Mouse (Mus musculus) spleen, adult 2 months (tissue): ENCODE data around the gene Iqschfp. TPM values are rescaled to one million over a fixed set of nuclear protein-coding genes. Genes with fewer than 3 reads are reported as not detected.
A peak's percentile ranks its signal among the peaks of the same experiment; 100 is the strongest.

Experiments
- DNase-seq, 2 experiments: peaks; one replicate each; pipeline versions ENCODE4 v3.0.0 to v3.0.0-alpha.2; 2012 to 2021; ENCODE audit warnings: low spot score in 2 of 2, low read depth in 1 of 2
- H3K27ac ChIP-seq: fragments of 200-500 bp; 2 replicates; pipeline ENCODE4 v1.5.1; 2012; ENCODE audit warnings: low read length, inconsistent platforms; ENCODE audit not compliant: insufficient read depth
- H3K27me3 ChIP-seq: fragments of 200-500 bp; 2 replicates; pipeline ENCODE4 v1.6.1; 2012; ENCODE audit warnings: mild to moderate bottlenecking, moderate library complexity, low read length, inconsistent platforms; ENCODE audit not compliant: control insufficient read depth, insufficient read depth
- H3K36me3 ChIP-seq: fragments of 200-500 bp; 2 replicates; pipeline ENCODE4 v1.6.1; 2012; ENCODE audit warnings: mild to moderate bottlenecking, low read length, inconsistent platforms; ENCODE audit not compliant: control insufficient read depth, insufficient read depth
- H3K4me1 ChIP-seq: fragments of 200-500 bp; 2 replicates; pipeline ENCODE4 v1.6.1; 2011; ENCODE audit warnings: inconsistent platforms; ENCODE audit not compliant: control insufficient read depth, insufficient read depth, insufficient read length
- H3K4me3 ChIP-seq: fragments of 200-500 bp; 2 replicates; pipeline ENCODE4 v1.5.1; 2011; ENCODE audit warnings: mild to moderate bottlenecking, inconsistent platforms; ENCODE audit not compliant: insufficient read depth, insufficient read length; ENCODE audit errors: extremely low read depth
- CTCF ChIP-seq: fragments of 200-500 bp; IDR thresholded peaks from 2 replicates; pipeline ENCODE4 v1.5.1; 2011; ENCODE audit warnings: mild to moderate bottlenecking, inconsistent platforms; ENCODE audit not compliant: insufficient read depth, insufficient read length, insufficient replicate concordance; ENCODE audit errors: extremely low read depth
- POLR2A ChIP-seq: fragments of 200-500 bp; IDR thresholded peaks from 2 replicates; pipeline ENCODE4 v1.6.1; 2011; ENCODE audit warnings: low read depth, low read length, inconsistent platforms
- WGBS: fragments of 180-500 bp; shearing (Covaris S2); methylation state at CpG from one replicate; pipeline ENCODE4 v1.1.7; 2018; 5-methylcytosine and 5-hydroxymethylcytosine counted together
- polyA plus RNA-seq: library from polyadenylated mRNA; depleted of rRNA; stranded (reverse); fragments of >200 nt; gene quantifications from 2 replicates; pipeline ENCODE4 v1.2.3, GENCODE M21; 2012

Gene Iqschfp
- polyA plus RNA-seq, 1 experiment: not detected

GRCm38 (mm10) chr3:68493586-68494295 lies 601.7 kb downstream of the Iqschfp start:
- Histone ChIP-seq H3K4me3 (peak overlapping the region; percentile 65), H3K4me1 (peaks cover 4% of the 10 kb centered on the region; the same call in 1 of the 2 replicates), H3K27me3 (peaks cover 17% of the 10 kb centered on the region), H3K36me3 (no peaks in the 10 kb centered on the region), H3K27ac (peak overlapping the region; percentile 66)
- TF ChIP-seq POLR2A (no peak), CTCF (no peak)
- DNase-seq: peak in 1 of 2 experiments; percentile 5
- WGBS: 1% methylated on average over 70 of the region's 70 CpGs

GRCm38 (mm10) chr3:68494296-68495095 lies 602.5 kb downstream of the Iqschfp start:
- no peak for DNase-seq
- TF ChIP-seq CTCF: no peak
- no peak for TF ChIP-seq POLR2A
- H3K4me3 ChIP-seq: peak overlapping the region; percentile 65
- peak overlapping the region; percentile 66 for H3K27ac ChIP-seq
- peaks cover 4% of the 10 kb centered on the region; the same call in 1 of the 2 replicates for H3K4me1 ChIP-seq
- no peaks in the 10 kb centered on the region for H3K36me3 ChIP-seq
- H3K27me3 ChIP-seq: peaks cover 17% of the 10 kb centered on the region
- under 1% methylated on average over 68 of the region's 68 CpGs for WGBS

- no peaks in the 10 kb centered on the region for H3K36me3 ChIP-seq
- no peak for TF ChIP-seq POLR2A
- TF ChIP-seq CTCF: no peak
- DNase-seq: no peak
- H3K27me3 ChIP-seq: peaks cover 17% of the 10 kb centered on the region
- peak overlapping the region; percentile 66 for H3K27ac ChIP-seq
- WGBS: 2% methylated on average over 38 of the region's 38 CpGs
- peak overlapping the region; percentile 65 for H3K4me3 ChIP-seq
- H3K4me1 ChIP-seq: peaks cover 4% of the 10 kb centered on the region; the same call in 1 of the 2 replicates
Observed at GRCm38 (mm10) chr3:68495096-68495735, 603.2 kb downstream of the Iqschfp start.

GRCm38 (mm10) chr3:68495736-68496242 lies 603.8 kb downstream of the Iqschfp start:
- TF ChIP-seq CTCF (no peak), POLR2A (no peak)
- no peak overlapping the region for H3K4me3 ChIP-seq
- WGBS: 34% methylated on average over 9 of the region's 9 CpGs
- H3K27me3 ChIP-seq: peaks cover 17% of the 10 kb centered on the region
- peak overlapping the region; percentile 51; the same call in 1 of the 2 replicates for H3K27ac ChIP-seq
- no peak for DNase-seq
- H3K4me1 ChIP-seq: peaks cover 4% of the 10 kb centered on the region; the same call in 1 of the 2 replicates
- H3K36me3 ChIP-seq: no peaks in the 10 kb centered on the region

- H3K4me1 ChIP-seq: peaks cover 4% of the 10 kb centered on the region; the same call in 1 of the 2 replicates
- no peak overlapping the region for H3K27ac ChIP-seq
- TF ChIP-seq CTCF: no peak
- no peak for TF ChIP-seq POLR2A
- H3K4me3 ChIP-seq: no peak overlapping the region
- peaks cover 17% of the 10 kb centered on the region for H3K27me3 ChIP-seq
- DNase-seq: no peak
- WGBS: 72% methylated on average over 6 of the region's 6 CpGs
- no peaks in the 10 kb centered on the region for H3K36me3 ChIP-seq
Observed at GRCm38 (mm10) chr3:68496513-68496912, 604.5 kb downstream of the Iqschfp start.

- Histone ChIP-seq H3K27me3 (peaks cover 7% of the 10 kb centered on the region), H3K4me3 (no peak overlapping the region; the same call in 1 of the 2 replicates), H3K36me3 (no peaks in the 10 kb centered on the region), H3K4me1 (no peaks in the 10 kb centered on the region), H3K27ac (no peak overlapping the region)
- no peak for DNase-seq
- WGBS: 76% methylated on average over 6 of the region's 6 CpGs
- TF ChIP-seq POLR2A (no peak), CTCF (no peak)
Observed at GRCm38 (mm10) chr3:68499532-68500152, 607.6 kb downstream of the Iqschfp start.
